Mouse (Mus musculus) lung, embryonic 16.5 days (tissue): ENCODE measurements around the gene Manea. TPM values are rescaled to one million over a fixed set of nuclear protein-coding genes. Genes with fewer than 3 reads are reported as not detected.
"Not testable (repeated sequence)": the region's sequence is repeated elsewhere in the genome, so short reads cannot be mapped to it uniquely, and the experiment has no call there.

Source experiments
- ATAC-seq: fragments of 200-750 bp; cut with Nextera tagmentation; 2 replicates; pipeline ENCODE4 v1.8.0; 2017; ENCODE audit warnings: low read depth, mild to moderate bottlenecking, moderate library complexity
- H3K27ac ChIP-seq: fragments of 300-500 bp; sonication (generic); 2 replicates; pipeline ENCODE4 v1.5.1; 2014; ENCODE audit warnings: mild to moderate bottlenecking, control low read depth, low read length
- H3K27me3 ChIP-seq: fragments of 300-500 bp; sonication (generic); 2 replicates; pipeline ENCODE4 v1.6.1; 2014; ENCODE audit warnings: low read depth, low read length, mixed read lengths; ENCODE audit not compliant: control insufficient read depth, insufficient read depth
- H3K36me3 ChIP-seq: fragments of 300-500 bp; sonication (generic); 2 replicates; pipeline ENCODE4 v1.6.1; 2014; ENCODE audit warnings: low read length; ENCODE audit not compliant: control insufficient read depth, insufficient read depth
- H3K4me1 ChIP-seq: fragments of 300-500 bp; sonication (generic); replicated peaks from 2 replicates; pipeline ENCODE4 v1.6.1; 2014; ENCODE audit warnings: low read length, mixed read lengths; ENCODE audit not compliant: control insufficient read depth, insufficient read depth
- H3K4me2 ChIP-seq: fragments of 300-500 bp; sonication (generic); 2 replicates; pipeline ENCODE4 v1.6.1; 2014; ENCODE audit warnings: low read depth, low read length, control low read depth
- H3K4me3 ChIP-seq: fragments of 300-500 bp; sonication (generic); 2 replicates; pipeline ENCODE4 v1.5.1; 2014; ENCODE audit warnings: mild to moderate bottlenecking, low read length, control low read depth
- H3K9ac ChIP-seq: fragments of 300-500 bp; sonication (generic); 2 replicates; pipeline ENCODE4 v1.6.1; 2014; ENCODE audit warnings: low read length, control low read depth
- H3K9me3 ChIP-seq: fragments of 300-500 bp; sonication (generic); 2 replicates; pipeline ENCODE4 v1.6.1; 2016; ENCODE audit warnings: low read length; ENCODE audit not compliant: control insufficient read depth
- WGBS: fragments of 180-500 bp; shearing (Covaris S2); extraction: QIAGEN DNeasy Blood & Tissue Kit; methylation state at CpG from one replicate; pipeline ENCODE4 v1.1.7; 2014; 5-methylcytosine and 5-hydroxymethylcytosine counted together
- polyA plus RNA-seq: library from polyadenylated mRNA; unstranded; fragments of >200 nt; fragmentation: Nextera tagmentation; extraction: Ambion mirVana; gene quantifications from 2 replicates; pipeline ENCODE4 v1.2.1, GENCODE M21; 2015

Manea gene
- polyA plus RNA-seq, 1 experiment from 2014 or later: 13.2 TPM

DNA sequence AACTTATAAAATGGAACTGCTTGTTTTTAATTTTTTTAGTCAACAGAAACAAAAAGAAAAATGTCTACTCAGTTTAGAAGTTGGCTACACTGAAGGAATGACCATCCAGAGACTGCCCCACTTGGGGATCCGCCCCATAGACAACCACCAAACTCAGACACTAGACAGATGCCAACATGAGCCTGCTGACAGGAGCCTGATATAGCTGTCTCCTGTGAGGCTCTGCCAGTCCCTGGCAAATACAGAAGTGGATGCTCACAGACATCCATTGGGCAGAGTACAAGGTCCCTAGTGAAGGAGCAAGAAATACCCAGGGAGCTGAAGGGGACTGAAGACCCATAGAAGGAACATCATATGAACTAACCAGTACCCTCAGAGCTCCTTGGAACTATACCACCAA is 42.0 kb downstream of the Manea start:
- H3K9ac ChIP-seq, H3K4me3 ChIP-seq, H3K36me3 ChIP-seq, H3K27me3 ChIP-seq, ATAC-seq, H3K9me3 ChIP-seq, H3K4me2 ChIP-seq, H3K27ac ChIP-seq, H3K4me1 ChIP-seq: not testable (repeated sequence)
- WGBS: 81% methylated on average over 1 of the region's 1 CpGs

DNA sequence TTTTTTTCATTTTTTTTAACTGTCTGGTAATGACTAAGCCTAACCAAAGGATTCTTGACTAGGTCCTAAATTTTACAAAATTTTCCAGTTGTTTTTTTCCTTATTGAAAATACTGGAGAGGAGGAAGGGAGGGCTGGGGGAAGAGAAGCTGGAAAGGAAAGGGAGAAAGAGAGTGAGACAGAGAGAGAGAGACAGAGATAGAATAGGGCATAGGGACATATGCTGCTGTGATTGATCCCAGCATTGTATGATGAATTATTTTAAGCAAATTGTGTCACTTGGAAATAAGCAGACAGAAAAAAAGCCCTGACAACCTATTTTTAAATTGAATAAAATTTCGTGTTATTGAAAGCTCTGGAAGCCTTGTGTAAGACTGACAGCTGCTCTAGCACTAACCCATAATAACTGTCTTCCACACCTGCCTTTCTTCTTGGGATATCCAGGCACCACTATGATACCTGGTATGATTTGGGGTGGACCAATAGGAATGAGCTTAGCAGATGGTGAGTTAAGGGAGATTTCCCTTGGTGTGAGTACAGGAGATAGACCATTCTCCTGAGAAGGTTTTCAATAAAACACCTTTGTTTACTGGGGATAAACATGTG is 69.5 kb downstream of the Manea start:
- WGBS: 25% methylated on average over 1 of the region's 1 CpGs
- H3K4me1 ChIP-seq: no peaks in the 10 kb centered on the region
- no peak overlapping the region for H3K27ac ChIP-seq
- no peaks in the 10 kb centered on the region for H3K27me3 ChIP-seq
- H3K4me3 ChIP-seq: no peak overlapping the region
- H3K9ac ChIP-seq: no peak overlapping the region
- H3K36me3 ChIP-seq: no peaks in the 10 kb centered on the region
- H3K9me3 ChIP-seq: no peaks in the 10 kb centered on the region
- H3K4me2 ChIP-seq: no peak overlapping the region
- ATAC-seq: no peak

DNA sequence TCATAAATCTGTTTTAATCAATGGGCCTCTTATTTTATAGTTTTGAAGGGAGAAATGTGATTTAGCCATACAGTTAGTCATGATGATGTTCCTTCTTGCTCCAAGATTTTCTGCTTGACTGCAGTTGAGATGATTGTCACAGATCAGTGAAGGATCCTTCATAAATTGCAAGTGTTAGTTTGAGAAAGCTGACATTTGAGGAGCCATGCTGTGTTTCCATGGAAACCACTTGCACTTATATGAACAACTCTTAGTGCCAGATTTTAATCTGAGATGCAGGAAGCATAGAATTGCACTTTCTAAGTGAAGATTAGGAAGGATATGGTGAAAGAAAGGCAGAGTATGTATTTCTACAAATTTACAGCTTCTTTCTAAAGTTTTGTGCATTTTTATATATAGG is 70.4 kb downstream of the Manea start:
- Histone ChIP-seq H3K4me2 (no peak overlapping the region), H3K36me3 (no peaks in the 10 kb centered on the region), H3K9me3 (no peaks in the 10 kb centered on the region), H3K4me3 (no peak overlapping the region), H3K27ac (no peak overlapping the region), H3K27me3 (no peaks in the 10 kb centered on the region), H3K4me1 (no peaks in the 10 kb centered on the region), H3K9ac (no peak overlapping the region)
- no peak for ATAC-seq

DNA sequence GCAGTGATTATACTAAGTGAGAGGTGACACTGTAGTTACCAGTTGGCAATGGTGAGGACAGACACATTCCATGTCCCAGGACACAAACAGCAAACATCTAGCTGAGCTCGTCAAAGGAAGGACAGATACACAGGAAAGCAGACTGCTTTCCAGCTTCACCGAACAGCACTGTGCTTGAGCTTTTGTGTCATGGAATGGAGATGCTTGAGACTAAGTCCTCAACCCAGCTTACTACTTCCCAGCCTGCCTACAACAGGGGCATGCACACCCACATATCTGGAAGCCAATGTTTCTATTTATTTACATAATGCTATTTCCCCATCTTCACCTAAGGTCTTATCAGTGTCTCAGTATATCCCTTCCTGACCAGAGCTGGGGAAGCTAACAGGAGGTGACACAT is 70.9 kb downstream of the Manea start:
- no peaks in the 10 kb centered on the region for H3K36me3 ChIP-seq
- H3K9me3 ChIP-seq: no peaks in the 10 kb centered on the region
- H3K27me3 ChIP-seq: no peaks in the 10 kb centered on the region
- ATAC-seq: no peak
- H3K4me2 ChIP-seq: no peak overlapping the region
- H3K4me3 ChIP-seq: no peak overlapping the region
- 51% methylated on average over 2 of the region's 2 CpGs for WGBS
- no peaks in the 10 kb centered on the region for H3K4me1 ChIP-seq
- H3K27ac ChIP-seq: no peak overlapping the region
- no peak overlapping the region for H3K9ac ChIP-seq
